Mouse (Mus musculus) thymus, adult 2 months (tissue): ENCODE results near the gene Apoc3.

Source experiments
- CTCF ChIP-seq: fragments of 200-500 bp; IDR thresholded peaks from 2 replicates; pipeline ENCODE4 v1.5.1; 2012; ENCODE audit warnings: mild to moderate bottlenecking, control low read depth, low read length, moderate library complexity, borderline replicate concordance; ENCODE audit not compliant: control insufficient read depth, poor library complexity, insufficient read depth; ENCODE audit errors: extremely low read depth
- POLR2A ChIP-seq: fragments of 200-500 bp; IDR thresholded peaks from 2 replicates; pipeline ENCODE4 v1.6.1; 2012; ENCODE audit warnings: mild to moderate bottlenecking, low read length, control low read depth, moderate library complexity; ENCODE audit not compliant: control insufficient read depth, poor library complexity, insufficient read depth; ENCODE audit errors: extremely low read depth

GRCm38 (mm10) chr9:46261131-46261530 lies 25.7 kb upstream of the Apoc3 start:
- TF ChIP-seq POLR2A: no peak
- no peak for TF ChIP-seq CTCF
